Mouse (Mus musculus) spleen, postnatal 14 days (tissue): ENCODE results near the gene Hist1h2bn.
"Not testable (repeated sequence)": the region's sequence is repeated elsewhere in the genome, so short reads cannot be mapped to it uniquely, and the experiment has no call there.

Source experiments
- DNase-seq, 2 experiments: peaks; one replicate each; pipeline ENCODE4 v3.0.0; 2021 to 2022; ENCODE audit warnings: low spot score in 2 of 2

Hist1h2bn gene

GRCm38 (mm10) chr13:21781639-21782038 is 27.7 kb downstream of the Hist1h2bn start:
- no peak for DNase-seq

- peak; percentile 25 to 35 for DNase-seq
Measured at GRCm38 (mm10) chr13:21782361-21783254, 28.7 kb downstream of the Hist1h2bn start.

GRCm38 (mm10) chr13:21783255-21783617 is 29.3 kb downstream of the Hist1h2bn start, which contains the start of gene Hist1h3i:
Hist1h3i (minus strand) TSS chr13:21783370.
- DNase-seq = peak; percentile 39 to 59

- peak; percentile 25 to 26 for DNase-seq
Measured at GRCm38 (mm10) chr13:21783734-21784161, 29.8 kb downstream of the Hist1h2bn start.

- no peak for DNase-seq
Measured at GRCm38 (mm10) chr13:21784311-21784710, 30.4 kb downstream of the Hist1h2bn start.

- no peak for DNase-seq
Measured at GRCm38 (mm10) chr13:21786189-21786898, 32.4 kb downstream of the Hist1h2bn start.

- peak; percentile 70 to 77 for DNase-seq
Measured at GRCm38 (mm10) chr13:21786899-21787629, 33.1 kb downstream of the Hist1h2bn start, which contains the start of the genes Hist1h2an and Hist1h2bp. Hist1h2an (minus strand) TSS chr13:21787218. Hist1h2bp (plus strand) TSS chr13:21787461.

- no peak for DNase-seq
Measured at GRCm38 (mm10) chr13:21787760-21788593, 34.1 kb downstream of the Hist1h2bn start.

GRCm38 (mm10) chr13:21789925-21790324 is 36.0 kb downstream of the Hist1h2bn start:
- DNase-seq = no peak

GRCm38 (mm10) chr13:21790601-21791283 is 36.8 kb downstream of the Hist1h2bn start:
- DNase-seq = no peak

- no peak for DNase-seq
Measured at GRCm38 (mm10) chr13:21795584-21795983, 41.7 kb downstream of the Hist1h2bn start.

- DNase-seq = not testable (repeated sequence)
Measured at GRCm38 (mm10) chr13:21797163-21797562, 43.2 kb downstream of the Hist1h2bn start.

- DNase-seq = not testable (repeated sequence)
Measured at GRCm38 (mm10) chr13:21803058-21803457, 49.1 kb downstream of the Hist1h2bn start.
